Mouse (Mus musculus) lung, adult 2 months (tissue): ENCODE results near the gene Kdm2b. TPM values are rescaled to one million over a fixed set of nuclear protein-coding genes. Genes with fewer than 3 reads are reported as not detected.

Source experiments
- DNase-seq: peaks from one replicate; pipeline ENCODE4 v3.0.0; 2022
- H3K4me1 ChIP-seq: fragments of 200-500 bp; 2 replicates; pipeline ENCODE4 v1.6.1; 2011; ENCODE audit warnings: low read length; ENCODE audit not compliant: control insufficient read depth, insufficient read depth
- H3K4me3 ChIP-seq: fragments of 200-500 bp; replicated peaks from 2 replicates; pipeline ENCODE3; 2011; ENCODE audit warnings: low read depth, mild to moderate bottlenecking, control low read depth, low read length; ENCODE audit errors: extremely low read depth
- CTCF ChIP-seq: fragments of 200-500 bp; IDR thresholded peaks from 2 replicates; pipeline ENCODE4 v1.5.1; 2011; ENCODE audit warnings: mild to moderate bottlenecking, low read length, control low read depth; ENCODE audit not compliant: insufficient read depth
- POLR2A ChIP-seq: fragments of 200-500 bp; IDR thresholded peaks from 2 replicates; pipeline ENCODE4 v1.6.1; 2011; ENCODE audit warnings: low read depth, mild to moderate bottlenecking, control low read depth, low read length, borderline replicate concordance; ENCODE audit errors: extremely low read depth
- WGBS: fragments of 180-500 bp; shearing (Covaris S2); methylation state at CpG from one replicate; pipeline ENCODE4 v1.1.7; 2018; 5-methylcytosine and 5-hydroxymethylcytosine counted together
- polyA plus RNA-seq: library from polyadenylated mRNA; depleted of rRNA; stranded (reverse); fragments of >200 nt; gene quantifications from 2 replicates; pipeline ENCODE4 v1.2.3, GENCODE M21; 2012

Kdm2b gene
- polyA plus RNA-seq, 1 experiment: 20.1 TPM

DNA sequence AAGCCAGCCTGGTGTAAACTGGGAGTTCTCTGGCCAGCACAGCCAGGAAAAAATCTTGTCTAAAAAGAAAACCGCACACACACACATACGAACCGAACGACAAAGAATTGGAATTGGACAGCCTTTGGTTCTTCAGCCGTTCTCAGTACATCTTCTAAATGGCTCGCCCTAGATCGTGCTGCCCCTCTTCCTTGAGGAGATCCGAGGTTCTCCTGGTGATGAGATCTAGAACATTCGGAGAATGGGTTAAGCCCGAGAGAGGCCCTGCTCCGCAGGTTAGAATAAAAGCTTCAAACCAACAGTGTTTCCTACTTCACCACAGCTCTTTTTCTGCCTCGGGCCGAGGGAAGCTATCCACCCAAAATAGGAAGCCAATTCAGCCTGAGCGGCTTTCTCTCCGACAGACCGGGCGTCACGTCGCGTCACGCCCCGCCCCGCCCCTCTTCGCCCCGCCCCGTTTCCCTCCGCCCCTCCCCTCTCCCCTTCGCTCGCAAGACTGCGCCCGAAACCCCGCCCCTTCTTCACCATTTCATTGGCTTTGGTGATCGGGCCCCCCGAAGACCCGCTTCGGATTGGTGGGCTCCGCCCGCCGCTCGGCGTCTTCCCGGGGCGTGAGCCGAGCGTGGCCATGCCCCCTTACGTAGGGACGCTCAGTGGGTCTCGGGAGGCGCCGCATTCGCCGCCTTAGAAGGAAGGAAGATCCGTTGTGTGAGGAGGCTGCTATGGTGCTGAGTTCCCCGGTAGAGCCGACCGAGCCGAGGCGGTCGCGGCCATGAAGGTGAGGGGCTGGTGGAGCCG lies 139.9 kb downstream of the Kdm2b start, which contains the start of gene Rnf34:
Gene Rnf34 (plus strand): TSS at position 528 of the 798 bp plus-strand sequence.
- under 1% methylated on average over 60 of the region's 61 CpGs for WGBS
- Histone ChIP-seq H3K4me3 (peak within 1 kb of the TSS; percentile 84), H3K4me1 (peaks cover 8% of the 10 kb centered on the region; the same call in 1 of the 2 replicates)
- peak; percentile 98 for TF ChIP-seq POLR2A
- TF ChIP-seq CTCF: no peak
- DNase-seq: peak; percentile 90

DNA sequence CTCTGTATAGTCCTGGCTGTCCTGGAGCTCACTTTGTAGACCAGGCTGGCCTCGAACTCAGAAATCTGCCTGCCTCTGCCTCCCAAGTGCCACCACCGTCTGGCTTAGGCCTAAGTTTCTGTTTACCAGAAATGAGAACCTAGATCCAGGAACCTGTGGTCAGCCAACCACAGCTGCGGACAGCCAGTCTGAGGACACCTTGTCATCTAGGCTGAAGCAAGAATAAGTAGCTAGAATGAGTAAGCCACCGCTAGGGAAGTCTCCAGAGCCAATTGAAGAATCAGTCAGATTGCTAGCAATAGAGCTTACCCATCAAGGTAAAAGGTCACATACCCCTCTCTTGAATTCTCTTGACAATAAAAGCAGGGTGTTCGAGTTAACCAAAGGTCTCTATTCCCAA lies 145.8 kb downstream of the Kdm2b start:
- no peak overlapping the region for H3K4me3 ChIP-seq
- TF ChIP-seq POLR2A (no peak), CTCF (no peak)
- H3K4me1 ChIP-seq: no peaks in the 10 kb centered on the region
- 85% methylated on average over 5 of the region's 5 CpGs for WGBS
- no peak for DNase-seq

DNA sequence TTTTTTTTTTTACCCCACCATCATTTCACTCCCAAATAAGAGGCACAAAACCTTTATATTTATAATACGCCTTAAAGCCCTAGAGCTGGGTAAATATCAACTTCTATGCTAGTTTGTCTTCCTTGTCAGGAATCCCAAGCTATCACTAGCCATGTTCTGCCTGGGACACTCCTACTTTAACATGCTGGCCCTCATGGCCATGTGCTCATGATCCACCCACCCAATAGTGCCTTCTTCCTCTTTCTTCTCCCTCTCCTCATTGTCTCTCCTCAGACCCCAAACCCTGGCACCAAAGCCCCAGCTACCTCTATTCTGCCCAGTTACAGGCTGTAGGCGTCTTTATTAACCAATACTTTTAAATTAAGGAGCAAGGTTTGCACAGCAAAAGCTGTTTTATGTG lies 148.5 kb downstream of the Kdm2b start:
- Histone ChIP-seq H3K4me3 (no peak overlapping the region), H3K4me1 (no peaks in the 10 kb centered on the region)
- DNase-seq: no peak
- TF ChIP-seq POLR2A: no peak
- TF ChIP-seq CTCF: no peak
- 88% methylated on average over 2 of the region's 2 CpGs for WGBS

DNA sequence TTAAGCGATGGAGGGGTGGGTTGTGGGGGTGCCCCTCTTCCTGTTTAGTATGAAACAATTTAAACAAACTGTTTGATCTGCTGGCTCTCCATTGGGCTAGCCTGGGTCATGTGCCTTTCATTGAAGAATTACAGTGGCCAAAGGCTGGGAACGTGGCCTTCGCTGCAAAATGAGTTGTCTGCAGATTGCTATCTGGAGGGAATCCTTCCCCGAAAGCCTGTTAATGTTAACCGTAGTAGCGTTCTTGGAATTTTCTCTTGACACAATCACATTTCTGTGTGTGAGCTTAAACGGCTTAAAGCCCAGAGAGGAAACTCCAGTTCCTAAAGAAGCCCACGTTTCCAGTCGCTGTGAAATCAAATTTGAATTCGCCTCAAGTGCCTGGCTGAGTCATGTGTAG lies 156.6 kb downstream of the Kdm2b start:
- DNase-seq: no peak
- Histone ChIP-seq H3K4me1 (no peaks in the 10 kb centered on the region), H3K4me3 (no peak overlapping the region)
- WGBS: 69% methylated on average over 10 of the region's 10 CpGs
- TF ChIP-seq CTCF (no peak), POLR2A (no peak)

DNA sequence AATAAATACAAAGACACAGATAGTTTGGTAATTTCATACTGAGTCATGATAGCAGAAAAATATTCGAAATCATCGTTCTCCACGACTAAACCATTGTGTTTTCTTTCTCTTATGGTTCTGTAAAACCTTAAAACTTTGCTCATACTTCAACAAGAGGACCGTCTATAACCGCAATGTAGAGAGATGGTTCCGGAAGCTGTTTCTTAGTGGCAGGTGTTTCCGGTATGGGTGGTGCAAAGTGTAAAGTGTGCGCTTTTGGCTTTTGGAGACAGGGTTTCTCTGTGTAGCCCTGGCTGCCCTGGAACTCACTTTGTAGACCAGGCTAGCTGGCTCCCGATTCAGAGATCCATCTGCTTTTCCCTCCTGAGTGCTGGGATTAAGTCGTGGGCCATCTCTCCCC lies 157.1 kb downstream of the Kdm2b start:
- no peak for DNase-seq
- H3K4me3 ChIP-seq: no peak overlapping the region
- TF ChIP-seq POLR2A (no peak), CTCF (no peak)
- no peaks in the 10 kb centered on the region for H3K4me1 ChIP-seq
- 82% methylated on average over 10 of the region's 10 CpGs for WGBS

DNA sequence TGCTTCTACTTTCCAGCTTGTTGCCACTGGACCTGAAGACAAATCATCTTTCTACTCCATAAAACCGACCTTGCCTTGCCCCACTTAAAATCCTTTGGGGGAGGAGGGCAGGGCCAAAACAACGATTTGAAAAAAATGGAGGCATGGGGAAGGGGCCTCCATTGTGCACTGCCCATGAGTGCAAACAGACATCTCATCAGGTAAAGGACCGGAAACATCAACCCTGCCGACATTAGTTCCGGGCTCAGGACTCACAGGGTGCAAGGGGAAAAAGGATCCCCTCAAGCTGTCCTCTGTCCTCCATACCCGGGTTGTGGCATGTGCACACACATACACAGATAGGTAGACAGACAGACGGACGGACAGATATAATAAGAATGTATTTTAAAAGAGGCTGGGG lies 164.5 kb downstream of the Kdm2b start:
- TF ChIP-seq POLR2A: no peak
- no peak for TF ChIP-seq CTCF
- no peak overlapping the region for H3K4me3 ChIP-seq
- no peaks in the 10 kb centered on the region for H3K4me1 ChIP-seq

DNA sequence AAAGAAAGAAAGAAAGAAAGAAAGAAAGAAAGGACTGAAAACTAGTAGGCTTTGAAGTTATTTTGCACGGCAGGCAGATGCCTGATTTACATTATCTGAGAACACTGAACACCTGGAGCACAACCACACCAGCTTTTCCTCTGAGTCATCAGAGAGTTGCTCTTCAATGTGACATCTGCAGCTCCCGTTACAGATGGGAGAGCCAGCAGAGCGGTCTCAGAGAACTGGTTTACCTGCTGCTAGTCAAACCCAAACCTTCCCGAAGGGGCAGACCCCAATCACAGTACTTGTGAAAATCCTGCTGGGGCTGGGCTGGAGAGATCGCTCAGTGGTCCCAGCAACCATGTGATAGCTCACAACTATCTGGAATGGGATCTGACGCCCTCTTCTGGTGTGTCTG lies 165.2 kb downstream of the Kdm2b start:
- TF ChIP-seq CTCF (no peak), POLR2A (no peak)
- Histone ChIP-seq H3K4me1 (no peaks in the 10 kb centered on the region), H3K4me3 (no peak overlapping the region)
- DNase-seq: no peak
- 59% methylated on average over 6 of the region's 6 CpGs for WGBS

More for the DNA sequence above, 164.5 kb downstream of the Kdm2b start:
- 83% methylated on average over 8 of the region's 8 CpGs for WGBS
- DNase-seq: no peak

DNA sequence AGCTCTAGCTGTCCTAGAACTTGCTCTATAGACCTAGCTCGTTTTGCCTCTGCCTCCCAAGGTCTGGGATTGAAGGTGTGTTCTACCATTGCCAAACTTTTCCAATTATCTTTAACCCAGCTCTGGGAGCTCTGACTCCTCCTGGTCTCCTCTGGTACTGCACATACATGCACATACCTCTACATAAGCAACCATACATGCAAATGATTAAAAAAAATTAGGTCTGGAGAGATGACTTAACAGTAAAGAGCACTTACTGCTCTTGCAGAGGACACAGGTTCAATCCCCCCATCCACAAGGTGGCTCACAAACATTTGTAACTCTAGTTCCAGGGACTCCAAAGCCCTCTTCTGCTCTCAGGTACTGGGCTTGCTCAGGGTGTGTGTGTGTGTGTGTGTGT lies 165.6 kb downstream of the Kdm2b start:
- TF ChIP-seq CTCF (no peak), POLR2A (no peak)

DNA sequence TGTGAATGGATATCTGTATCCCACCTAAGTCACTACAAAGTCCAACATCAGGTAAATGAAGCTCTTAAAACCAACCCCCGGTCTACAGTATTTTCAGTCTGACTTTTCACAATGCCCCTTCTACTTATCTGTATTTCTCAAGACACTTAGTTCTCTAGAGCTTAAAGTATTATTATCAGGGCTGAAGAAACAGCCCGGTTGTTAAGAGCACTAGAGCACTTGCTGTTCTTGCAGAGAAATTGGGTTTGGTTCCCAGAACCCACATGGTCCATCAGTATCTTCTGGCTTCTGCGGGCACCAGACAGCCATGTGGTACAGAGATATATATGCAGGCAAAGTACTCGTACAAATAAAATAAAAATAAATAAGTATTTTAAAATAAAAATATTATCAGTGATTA lies 167.2 kb downstream of the Kdm2b start:
- H3K4me3 ChIP-seq: no peak overlapping the region
- H3K4me1 ChIP-seq: no peaks in the 10 kb centered on the region
- no peak for TF ChIP-seq POLR2A
- TF ChIP-seq CTCF: no peak
- no peak for DNase-seq
- 81% methylated on average over 4 of the region's 4 CpGs for WGBS

More for the DNA sequence above, 165.6 kb downstream of the Kdm2b start:
- 60% methylated on average over 1 of the region's 1 CpGs for WGBS
- H3K4me1 ChIP-seq: no peaks in the 10 kb centered on the region
- H3K4me3 ChIP-seq: no peak overlapping the region
- DNase-seq: no peak

DNA sequence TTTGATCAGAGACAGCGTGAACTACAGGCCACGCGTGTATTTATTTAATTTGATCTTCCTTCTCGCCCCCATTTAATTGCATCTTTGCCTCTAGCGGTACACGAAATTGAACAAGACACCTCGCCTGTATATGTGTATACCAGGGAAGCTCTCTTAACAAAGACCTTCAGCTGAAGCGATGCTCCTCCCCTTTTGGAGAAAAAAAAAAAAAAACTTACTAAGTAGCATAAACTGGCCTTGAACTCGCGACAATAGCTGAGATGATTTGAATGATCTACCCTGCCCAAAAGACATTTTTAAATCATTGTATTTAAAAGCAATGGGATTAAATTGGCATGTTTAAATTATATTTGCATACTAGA lies 168.1 kb downstream of the Kdm2b start:
- H3K4me1 ChIP-seq: no peaks in the 10 kb centered on the region
- WGBS: 0% methylated on average over 10 of the region's 10 CpGs
- TF ChIP-seq POLR2A (no peak), CTCF (no peak)
- peak overlapping the region; percentile 67 for H3K4me3 ChIP-seq
- no peak for DNase-seq
